Mouse (Mus musculus) testis, adult 2 months (tissue): Measurements from ENCODE around the gene Bckdhb. TPM values are rescaled to one million over a fixed set of nuclear protein-coding genes. Genes with fewer than 3 reads are reported as not detected.

Source experiments
- H3K27ac ChIP-seq: fragments of 200-500 bp; 2 replicates; pipeline ENCODE4 v1.5.1; 2012; ENCODE audit warnings: low read depth, low read length; ENCODE audit not compliant: control insufficient read depth, insufficient read depth
- H3K27me3 ChIP-seq: fragments of 200-500 bp; 2 replicates; pipeline ENCODE4 v1.6.1; 2012; ENCODE audit warnings: mild to moderate bottlenecking, low read length, moderate library complexity; ENCODE audit not compliant: control insufficient read depth, insufficient read depth
- H3K36me3 ChIP-seq: fragments of 200-500 bp; 2 replicates; pipeline ENCODE4 v1.6.1; 2012; ENCODE audit warnings: mild to moderate bottlenecking, low read length; ENCODE audit not compliant: control insufficient read depth, insufficient read depth
- H3K4me1 ChIP-seq: fragments of 200-500 bp; 2 replicates; pipeline ENCODE4 v1.6.1; 2012; ENCODE audit warnings: low read length; ENCODE audit not compliant: control insufficient read depth, insufficient read depth
- H3K4me3 ChIP-seq: fragments of 200-500 bp; 2 replicates; pipeline ENCODE4 v1.5.1; 2012; ENCODE audit warnings: low read depth, mild to moderate bottlenecking, low read length, moderate library complexity, mixed read lengths; ENCODE audit not compliant: control insufficient read depth
- CTCF ChIP-seq: fragments of 200-500 bp; IDR thresholded peaks from 2 replicates; pipeline ENCODE4 v1.5.1; 2012; ENCODE audit warnings: low read depth, mild to moderate bottlenecking, inconsistent platforms, low read length, moderate library complexity; ENCODE audit not compliant: control insufficient read depth, insufficient read depth, insufficient replicate concordance
- POLR2A ChIP-seq: fragments of 200-500 bp; IDR thresholded peaks from 2 replicates; pipeline ENCODE4 v1.6.1; 2012; ENCODE audit warnings: low read depth, mild to moderate bottlenecking, inconsistent platforms, low read length, moderate library complexity; ENCODE audit not compliant: control insufficient read depth
- polyA plus RNA-seq: library from polyadenylated mRNA; depleted of rRNA; stranded (reverse); fragments of >200 nt; gene quantifications from 2 replicates; pipeline ENCODE4 v1.2.3, GENCODE M21; 2012

Gene Bckdhb
- polyA plus RNA-seq, 1 experiment: 4.6 TPM

DNA sequence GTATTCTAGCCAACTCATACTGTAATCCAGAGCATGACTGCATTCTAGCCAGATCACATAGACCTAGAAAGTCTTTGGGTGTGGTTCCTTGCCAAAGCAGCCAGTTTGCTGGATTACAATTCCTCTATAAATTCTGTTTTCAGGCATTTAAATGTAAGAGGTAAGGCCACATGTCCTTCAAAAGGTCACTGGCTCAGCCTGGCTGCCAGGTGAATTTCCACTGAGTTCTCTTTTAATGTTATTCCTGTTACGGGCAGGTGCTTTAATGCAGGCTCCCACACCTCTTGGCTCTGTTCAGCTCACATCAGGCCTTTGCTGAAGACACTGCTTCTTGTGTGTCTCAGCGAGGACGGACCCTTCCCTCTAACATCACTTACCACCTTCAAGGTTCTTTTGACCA, 15.1 kb downstream of the Bckdhb start:
- Histone ChIP-seq H3K27ac (no peak overlapping the region), H3K36me3 (no peaks in the 10 kb centered on the region), H3K27me3 (no peaks in the 10 kb centered on the region), H3K4me3 (no peak overlapping the region), H3K4me1 (no peaks in the 10 kb centered on the region)
- TF ChIP-seq CTCF (no peak), POLR2A (no peak)

DNA sequence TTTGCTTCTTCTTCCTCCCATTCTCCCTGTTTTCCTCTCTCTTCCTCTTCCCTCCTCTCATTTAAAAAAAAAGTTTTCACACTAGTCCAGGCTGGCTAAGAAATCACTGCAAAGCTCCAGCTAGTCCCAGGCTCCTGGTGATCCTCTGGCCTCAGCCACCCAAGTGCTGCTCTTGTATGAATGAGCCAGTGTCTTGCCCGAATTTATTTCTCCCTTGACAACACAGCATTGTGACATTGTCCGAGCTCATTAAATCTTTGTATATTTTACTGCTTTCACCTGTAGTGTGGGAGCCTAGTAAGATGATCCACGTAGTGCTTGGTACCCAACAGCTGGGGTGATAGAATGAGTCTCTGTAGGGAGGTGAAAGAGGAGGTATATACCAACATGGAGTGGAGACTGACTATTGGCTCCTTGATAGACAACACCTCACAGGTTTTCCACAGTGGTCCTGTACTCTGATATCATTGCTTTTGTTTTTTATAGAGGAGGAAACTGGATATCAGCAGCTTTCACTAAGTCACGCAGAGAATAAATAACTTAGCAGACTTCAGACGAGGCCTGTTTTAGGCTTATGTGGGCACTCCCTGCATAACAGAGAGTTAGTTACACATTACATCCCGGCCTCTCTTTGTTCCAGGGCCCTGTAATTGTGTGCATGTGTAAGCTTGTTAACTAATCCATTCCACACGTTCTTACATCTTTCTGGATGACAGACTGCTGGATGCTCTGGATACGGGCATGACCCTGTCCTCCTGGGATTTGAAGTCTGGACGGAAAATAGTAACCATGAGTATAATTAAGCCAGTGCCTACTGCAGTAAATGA, 15.8 kb downstream of the Bckdhb start:
- H3K27ac ChIP-seq: no peak overlapping the region
- H3K4me3 ChIP-seq: no peak overlapping the region
- no peaks in the 10 kb centered on the region for H3K36me3 ChIP-seq
- TF ChIP-seq CTCF: no peak
- TF ChIP-seq POLR2A: no peak
- H3K27me3 ChIP-seq: no peaks in the 10 kb centered on the region
- no peaks in the 10 kb centered on the region for H3K4me1 ChIP-seq

DNA sequence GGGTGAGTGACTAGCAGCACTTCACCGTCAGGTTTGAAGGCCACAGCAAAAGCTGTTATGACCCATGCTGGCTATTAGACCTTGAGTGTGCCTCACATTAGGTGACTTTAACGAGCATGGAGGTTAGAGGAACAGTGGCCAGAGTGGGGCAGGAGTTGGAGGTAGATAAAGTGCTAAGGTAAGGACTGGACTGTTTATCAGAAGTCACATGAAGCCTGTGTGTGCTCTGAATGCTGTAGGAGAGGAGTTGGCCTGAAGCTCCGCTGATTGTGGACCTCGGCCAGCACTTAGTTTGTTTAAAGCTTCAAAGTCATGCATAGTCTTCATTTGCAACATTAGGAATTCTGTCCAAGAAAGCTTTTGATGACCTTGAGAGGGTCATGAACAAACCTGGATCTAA, 26.4 kb downstream of the Bckdhb start:
- H3K4me1 ChIP-seq: no peaks in the 10 kb centered on the region
- no peaks in the 10 kb centered on the region for H3K36me3 ChIP-seq
- no peak overlapping the region for H3K4me3 ChIP-seq
- H3K27ac ChIP-seq: no peak overlapping the region
- TF ChIP-seq POLR2A (no peak), CTCF (no peak)
- no peaks in the 10 kb centered on the region for H3K27me3 ChIP-seq

DNA sequence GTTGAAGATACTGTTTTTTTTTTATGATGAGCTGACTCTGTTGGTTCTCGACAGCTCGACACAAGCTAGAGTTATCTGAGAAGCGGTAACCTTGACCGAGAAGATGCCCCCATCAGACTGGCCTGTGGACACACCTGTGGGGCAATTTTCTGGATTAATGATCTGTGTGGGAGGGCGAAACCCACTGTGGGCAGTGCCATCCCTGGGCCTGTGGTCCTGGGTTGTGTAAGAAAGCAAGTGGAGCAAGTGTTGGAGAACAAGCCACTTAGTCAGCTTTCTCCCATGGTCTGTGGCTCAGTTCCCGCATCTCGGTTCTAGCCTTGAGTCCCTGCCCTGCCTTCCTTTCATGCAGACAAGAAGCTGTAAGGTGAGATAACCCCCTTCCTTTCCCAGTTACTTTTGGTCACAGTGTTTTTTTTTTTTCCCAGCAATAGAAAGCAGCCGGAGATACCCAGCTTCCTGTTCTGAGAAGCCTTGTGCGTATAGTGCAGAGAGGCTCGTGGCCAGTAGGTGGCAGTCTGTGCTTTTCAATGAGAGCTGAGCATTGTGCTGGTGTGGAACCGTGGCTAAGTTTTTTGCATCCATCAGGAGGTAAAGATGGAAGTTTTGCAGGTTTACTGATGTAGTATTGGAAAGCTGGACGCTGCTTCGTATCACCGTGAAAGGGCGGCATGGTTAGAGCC, 31.8 kb downstream of the Bckdhb start:
- H3K36me3 ChIP-seq: no peaks in the 10 kb centered on the region
- TF ChIP-seq CTCF (peak; percentile 75; the same call in 1 of the 2 replicates), POLR2A (no peak)
- H3K27ac ChIP-seq: no peak overlapping the region
- no peak overlapping the region for H3K4me3 ChIP-seq
- H3K27me3 ChIP-seq: no peaks in the 10 kb centered on the region
- no peaks in the 10 kb centered on the region; the same call in 1 of the 2 replicates for H3K4me1 ChIP-seq

DNA sequence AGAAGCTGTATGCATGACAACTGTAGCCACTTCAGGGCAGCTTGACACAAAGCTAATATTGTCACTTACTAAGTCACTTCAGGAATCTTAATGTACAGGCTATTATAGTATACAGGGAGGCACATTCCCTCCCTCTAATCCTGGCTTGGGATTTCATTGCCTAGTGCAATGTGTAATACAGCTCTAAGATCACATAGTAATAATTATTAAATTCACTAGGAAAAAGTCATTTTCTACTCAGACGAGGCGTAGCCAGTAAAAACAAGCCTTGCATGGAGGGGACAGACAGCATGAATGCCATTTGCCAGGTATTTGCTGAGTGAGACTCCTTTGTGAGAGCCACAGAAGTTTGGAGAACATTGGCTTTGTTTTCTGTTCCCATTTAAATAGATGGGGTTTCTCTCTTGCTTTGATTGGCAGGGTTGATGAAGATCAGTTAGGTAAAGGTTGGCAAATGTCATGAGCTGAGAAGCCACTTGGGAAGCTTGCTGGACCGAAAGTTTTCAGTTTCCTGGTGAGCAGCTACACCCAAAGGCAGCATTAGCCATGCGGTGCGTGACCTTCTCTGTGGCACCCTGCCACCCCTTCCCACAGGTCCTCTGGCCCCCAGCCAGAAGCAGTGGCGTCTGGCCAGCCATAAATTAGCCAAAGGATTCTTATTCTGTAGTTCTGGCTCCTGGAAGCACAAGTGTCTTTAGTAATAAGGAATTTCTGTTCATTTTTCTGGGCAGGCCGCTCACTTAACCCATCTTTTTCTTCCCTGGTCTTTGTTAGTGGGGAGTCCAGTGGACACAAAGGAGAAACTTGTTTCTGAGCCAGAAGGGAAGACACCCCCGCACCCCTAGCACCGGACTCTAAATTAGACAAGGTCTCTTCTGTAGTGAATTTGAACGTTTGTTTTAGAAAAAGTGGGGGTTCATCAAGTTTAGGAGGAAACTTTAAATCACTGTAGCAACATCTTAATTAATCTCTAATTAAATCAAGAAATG, 37.4 kb downstream of the Bckdhb start:
- Histone ChIP-seq H3K36me3 (no peaks in the 10 kb centered on the region), H3K27me3 (no peaks in the 10 kb centered on the region), H3K4me3 (no peak overlapping the region), H3K27ac (no peak overlapping the region), H3K4me1 (no peaks in the 10 kb centered on the region)
- TF ChIP-seq POLR2A (no peak), CTCF (no peak)

DNA sequence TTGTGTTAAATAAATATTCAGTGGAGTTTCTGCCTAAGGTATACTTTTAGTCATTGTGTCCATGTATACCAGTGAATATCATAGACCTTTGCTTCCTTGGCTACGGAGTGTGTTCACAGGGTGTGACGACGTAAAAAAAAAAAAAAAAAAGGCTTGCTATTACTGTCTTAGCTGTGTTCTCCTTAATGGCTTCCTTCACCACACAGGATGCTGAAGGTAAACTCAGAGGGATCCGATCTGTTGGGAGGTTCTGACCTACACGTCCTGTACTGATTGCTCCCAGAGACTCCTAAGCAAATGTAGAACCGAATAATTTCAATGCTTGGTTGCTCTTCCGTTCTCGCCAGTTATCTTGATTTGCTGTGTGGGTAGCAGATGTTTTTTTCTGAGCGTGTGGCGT, 38.4 kb downstream of the Bckdhb start:
- H3K27ac ChIP-seq: no peak overlapping the region
- no peaks in the 10 kb centered on the region for H3K27me3 ChIP-seq
- H3K4me1 ChIP-seq: no peaks in the 10 kb centered on the region
- no peak for TF ChIP-seq POLR2A
- TF ChIP-seq CTCF: no peak
- H3K36me3 ChIP-seq: no peaks in the 10 kb centered on the region
- no peak overlapping the region for H3K4me3 ChIP-seq

DNA sequence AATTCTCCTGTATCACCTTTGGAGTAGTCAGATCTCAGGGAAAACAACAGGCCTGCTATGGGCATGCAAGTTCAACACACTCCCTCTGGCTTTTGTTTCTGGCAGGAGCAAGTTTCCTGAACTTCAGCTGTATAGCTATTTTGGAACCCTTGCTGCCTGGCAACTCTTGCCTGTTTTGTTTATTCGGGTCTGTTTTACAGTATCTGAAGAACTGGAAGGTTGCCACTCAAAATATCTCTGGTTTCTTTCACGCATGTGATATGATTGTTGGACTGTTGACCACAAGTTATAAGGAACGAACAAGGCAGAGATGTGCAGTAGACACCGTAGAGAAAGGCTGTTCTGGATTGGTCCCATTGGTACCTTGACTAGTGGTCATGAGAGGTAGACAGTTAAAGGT, 39.4 kb downstream of the Bckdhb start:
- no peaks in the 10 kb centered on the region for H3K4me1 ChIP-seq
- H3K4me3 ChIP-seq: no peak overlapping the region
- no peak for TF ChIP-seq CTCF
- TF ChIP-seq POLR2A: no peak
- H3K27ac ChIP-seq: no peak overlapping the region
- H3K36me3 ChIP-seq: no peaks in the 10 kb centered on the region
- no peaks in the 10 kb centered on the region for H3K27me3 ChIP-seq
